Mouse (Mus musculus) retina, embryonic 14.5 days (tissue): ENCODE results near the gene Cltc.

Experiments used
- DNase-seq: peaks from one replicate; pipeline ENCODE4 v3.0.0-alpha.2; 2015; ENCODE audit warnings: low spot score

The Cltc gene

DNA sequence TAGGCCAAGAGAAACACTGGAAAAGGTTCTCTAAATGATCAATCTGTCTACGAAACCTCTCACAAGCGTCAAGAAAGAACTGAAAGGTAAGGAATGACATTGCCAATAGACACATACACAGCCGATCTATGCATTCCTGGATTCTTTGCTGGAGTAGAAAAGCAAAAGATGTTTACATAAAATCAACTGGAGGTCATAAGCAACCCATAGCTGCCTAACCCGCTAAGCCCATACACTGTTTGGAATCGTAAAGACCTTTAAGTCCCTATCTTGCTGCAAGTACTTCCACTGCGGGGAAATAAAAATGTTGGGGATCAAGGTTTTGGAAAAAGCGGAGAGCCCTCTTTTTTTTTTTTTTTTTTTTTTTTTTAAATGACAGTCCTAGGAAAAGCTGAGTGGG is 74.5 kb downstream of the Cltc start:
- no peak for DNase-seq

- no peak for DNase-seq
Observed at GRCm38 (mm10) chr11:86681423-86681822, 75.9 kb downstream of the Cltc start.

GRCm38 (mm10) chr11:86680729-86681128 is 76.6 kb downstream of the Cltc start:
- no peak for DNase-seq

- DNase-seq, result no peak
Observed at GRCm38 (mm10) chr11:86678957-86679356, 78.4 kb downstream of the Cltc start.

DNA sequence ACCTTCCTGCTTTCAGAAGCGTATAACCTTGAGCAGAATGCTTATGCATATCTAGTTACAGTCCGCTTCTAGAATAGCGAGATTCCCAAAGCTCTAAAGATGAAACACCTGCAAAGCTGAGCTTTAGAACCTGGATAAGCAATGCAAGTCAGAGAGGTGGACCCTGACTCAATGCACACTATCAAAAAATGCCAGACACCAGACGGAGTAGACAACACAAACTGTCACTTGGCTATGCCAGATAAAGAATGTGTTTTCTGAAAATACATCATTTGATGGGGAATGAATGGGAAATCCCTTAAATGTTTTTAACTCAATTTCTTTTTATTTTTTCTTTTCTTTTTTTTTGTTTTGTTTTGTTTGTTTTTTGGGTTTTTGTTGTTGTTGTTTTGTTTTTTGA is 81.8 kb downstream of the Cltc start:
- DNase-seq, result no peak

- no peak for DNase-seq
Observed at GRCm38 (mm10) chr11:86672772-86673171, 84.6 kb downstream of the Cltc start.

DNA sequence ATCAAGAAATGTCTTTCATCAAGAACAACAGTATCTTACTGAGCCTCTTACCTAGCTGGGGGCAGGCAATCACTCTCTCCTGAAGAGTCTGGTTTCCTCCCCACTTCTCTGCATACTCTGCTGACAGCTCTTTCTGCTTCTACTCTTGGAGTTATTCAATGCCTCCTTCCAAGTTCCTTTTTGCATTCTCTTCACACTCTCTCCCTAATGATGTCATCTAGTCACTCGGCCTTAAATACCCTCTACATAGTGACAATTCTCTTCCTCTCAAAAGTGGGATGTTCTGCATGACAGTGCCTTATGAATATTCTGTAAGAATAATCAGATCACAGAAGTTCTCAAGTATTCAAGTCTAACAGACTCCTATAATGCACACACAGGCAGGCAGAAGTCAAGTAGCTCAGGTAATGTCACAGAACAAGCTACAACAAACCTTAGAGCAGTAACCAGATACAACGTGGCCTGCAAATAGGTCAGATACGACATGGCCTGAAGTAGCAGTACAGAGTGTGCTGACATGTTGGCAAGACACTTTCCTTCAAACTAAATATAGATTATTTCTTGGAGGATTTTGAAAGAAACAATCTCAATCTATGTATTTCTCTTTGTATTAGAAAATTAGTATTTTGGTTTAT is 86.2 kb downstream of the Cltc start:
- no peak for DNase-seq

GRCm38 (mm10) chr11:86668169-86668568 is 89.2 kb downstream of the Cltc start:
- DNase-seq, result no peak

DNA sequence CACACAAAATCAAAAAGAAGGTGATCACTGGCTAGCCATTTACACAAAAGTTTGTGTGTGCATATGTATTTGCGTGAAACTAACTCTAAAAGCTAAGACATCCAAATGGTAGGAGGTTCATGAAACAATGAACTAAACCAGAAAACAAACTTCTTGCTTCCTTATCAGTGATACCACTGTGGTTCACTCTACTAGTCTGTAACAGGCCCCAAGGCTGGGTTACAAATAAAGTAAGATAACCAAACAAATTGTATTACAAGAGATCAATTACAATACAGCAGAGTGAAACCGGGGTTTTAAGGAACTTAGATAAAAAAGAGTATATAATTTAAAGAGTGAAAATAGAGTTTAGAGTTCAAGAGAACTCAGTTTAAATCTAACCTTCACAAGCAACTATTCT is 89.8 kb downstream of the Cltc start:
- DNase-seq, result no peak

DNA sequence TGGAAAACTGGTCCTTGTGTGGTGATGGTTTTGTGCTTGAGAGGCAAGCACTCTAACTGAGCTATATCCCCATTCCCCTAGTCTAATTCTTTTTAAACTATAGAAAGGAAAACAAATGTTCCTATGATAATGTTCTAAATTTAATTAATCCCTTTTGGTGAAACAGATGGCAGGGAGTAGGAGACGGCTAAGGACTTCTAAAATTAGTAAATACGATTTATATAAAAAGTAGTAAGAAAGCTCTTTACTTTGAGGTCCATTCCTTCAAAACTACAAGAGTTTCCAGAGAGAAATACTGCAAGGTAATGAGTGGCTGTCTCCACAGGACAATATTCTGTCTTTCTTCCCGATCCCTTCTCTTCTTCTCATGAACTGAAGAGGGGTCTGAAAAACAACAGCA is 93.0 kb downstream of the Cltc start:
- DNase-seq, result no peak

- no peak for DNase-seq
Observed at GRCm38 (mm10) chr11:86663977-86664376, 93.4 kb downstream of the Cltc start.

GRCm38 (mm10) chr11:86662986-86663895 is 94.1 kb downstream of the Cltc start:
- DNase-seq, result no peak

DNA sequence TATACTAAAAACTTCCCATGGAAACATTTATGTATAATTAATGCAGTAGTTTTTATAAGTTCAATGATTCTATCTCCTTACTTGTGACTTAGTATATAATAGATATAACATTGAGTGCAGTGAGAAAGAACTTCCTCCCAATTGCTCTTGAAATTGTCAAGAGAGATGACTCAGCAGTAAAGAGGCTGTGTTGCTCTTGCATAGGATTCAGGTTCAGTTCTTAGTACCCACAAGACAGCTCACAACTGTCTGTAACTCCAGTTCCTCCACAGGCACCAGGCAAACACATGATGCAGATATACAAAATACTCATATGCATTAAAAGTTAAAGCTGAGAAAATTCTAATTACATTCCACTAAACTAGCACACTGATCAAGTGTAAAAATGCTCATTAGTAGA is 99.5 kb downstream of the Cltc start:
- no peak for DNase-seq

DNA sequence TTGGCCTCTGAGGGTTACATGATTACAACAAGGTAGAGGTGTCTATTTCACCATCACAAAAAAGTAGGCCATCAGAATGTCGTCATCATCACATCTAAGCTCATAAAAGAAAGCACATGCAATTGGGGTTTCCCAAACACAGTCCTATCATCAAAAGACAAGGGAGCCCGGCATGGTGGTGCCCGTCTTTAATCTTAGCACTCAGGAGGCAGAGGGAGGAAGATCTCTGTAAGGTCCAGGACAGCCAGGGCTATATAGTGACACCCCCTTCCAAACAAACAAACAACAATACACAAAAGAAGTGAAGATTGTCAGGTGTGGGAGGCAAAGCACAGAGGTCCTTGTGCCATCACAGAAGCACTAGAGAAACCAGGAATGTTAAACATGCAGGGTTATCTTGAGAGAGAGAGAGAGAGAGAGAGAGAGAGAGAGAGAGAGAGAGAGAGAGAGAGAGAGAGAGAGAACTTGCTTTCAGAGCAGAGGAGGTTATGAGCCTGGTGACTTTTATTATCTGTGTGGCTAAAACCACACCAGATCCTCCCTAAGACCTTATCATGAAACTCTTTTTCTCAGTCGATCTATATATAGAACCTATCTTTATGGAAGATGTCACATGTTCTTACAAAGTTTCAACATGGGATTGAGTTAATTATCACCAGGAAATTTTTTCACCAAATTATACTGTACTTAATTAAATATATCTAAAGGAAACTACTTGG is 100.4 kb downstream of the Cltc start:
- no peak for DNase-seq

- DNase-seq, result peak; percentile 66
Observed at GRCm38 (mm10) chr11:86655671-86656070, 101.7 kb downstream of the Cltc start.

- DNase-seq, result no peak
Observed at GRCm38 (mm10) chr11:86654096-86654495, 103.3 kb downstream of the Cltc start.

DNA sequence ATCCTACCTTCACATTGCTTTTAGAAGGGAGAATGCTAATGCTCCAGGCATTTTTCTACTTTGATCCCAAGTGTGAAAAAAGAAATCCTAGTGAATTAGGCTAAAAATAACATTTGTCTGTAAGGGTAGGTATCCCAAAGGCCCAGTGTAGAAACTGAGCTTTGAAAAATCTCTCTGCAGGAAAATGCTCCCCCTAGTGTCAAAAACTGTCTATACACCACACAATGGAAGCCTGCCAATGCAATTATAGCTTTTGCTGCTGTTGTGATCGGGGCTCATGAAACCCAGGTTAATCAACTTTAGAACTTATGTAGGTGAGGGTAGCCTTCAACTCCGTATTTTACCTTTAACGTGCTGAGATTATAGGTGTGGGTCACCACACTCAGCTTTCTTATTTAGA is 103.9 kb downstream of the Cltc start:
- DNase-seq, result peak; percentile 81

DNA sequence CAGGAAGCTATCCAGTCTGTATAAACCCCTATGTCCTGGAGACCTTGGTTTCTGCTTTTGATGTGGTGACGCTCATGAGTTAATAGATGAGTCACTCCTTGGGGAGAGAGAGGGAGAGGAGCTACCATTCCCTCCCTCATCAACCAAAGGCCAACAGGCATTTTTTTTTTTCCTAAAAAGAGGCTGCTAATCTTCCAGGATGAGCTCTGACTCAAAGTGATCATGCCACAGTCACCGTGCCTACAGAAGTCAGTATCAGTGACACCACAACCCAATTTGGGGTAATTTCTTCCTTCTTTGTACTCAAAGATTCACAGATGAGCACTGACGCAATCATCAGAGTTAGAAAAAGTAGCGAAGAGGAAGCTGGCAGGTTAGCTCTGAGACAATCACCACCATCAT is 104.8 kb downstream of the Cltc start:
- no peak for DNase-seq

DNA sequence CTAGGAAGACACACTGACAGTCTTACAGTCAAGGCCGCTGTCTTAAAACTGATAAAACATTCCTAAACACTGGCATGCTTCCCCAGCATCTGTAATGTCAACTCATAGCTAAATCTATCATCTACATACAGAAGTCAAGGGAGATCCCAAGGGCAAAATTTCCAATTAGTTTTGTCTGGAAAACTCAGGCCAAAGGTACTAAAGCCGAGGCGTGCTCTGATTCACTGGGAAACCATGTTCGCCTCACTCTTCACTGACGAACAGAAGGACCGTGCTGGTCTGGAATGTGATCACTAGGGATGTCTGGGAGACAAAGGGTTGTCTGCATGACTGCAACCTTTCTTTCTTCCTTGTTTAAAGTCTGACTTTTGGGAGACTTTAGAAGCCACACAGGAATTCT is 106.7 kb downstream of the Cltc start:
- no peak for DNase-seq

GRCm38 (mm10) chr11:86649542-86649941 is 107.8 kb downstream of the Cltc start:
- no peak for DNase-seq

- no peak for DNase-seq
Observed at GRCm38 (mm10) chr11:86647706-86648447, 109.5 kb downstream of the Cltc start.

- DNase-seq, result no peak
Observed at GRCm38 (mm10) chr11:86646885-86647459, 110.4 kb downstream of the Cltc start.
